Mouse (Mus musculus) v-Abl transformed pro-B cells (cell line): ENCODE results near the gene Ifna15.

Source experiments
- in situ Hi-C, 2 experiments: fragments of 400-800 bp; cut with MboI; formaldehyde crosslinking; loops; one replicate each; pipeline ENCODE4 v1.15.1; 2025; ENCODE audit not compliant: unreplicated experiment in 2 of 2

The Ifna15 gene

DNA sequence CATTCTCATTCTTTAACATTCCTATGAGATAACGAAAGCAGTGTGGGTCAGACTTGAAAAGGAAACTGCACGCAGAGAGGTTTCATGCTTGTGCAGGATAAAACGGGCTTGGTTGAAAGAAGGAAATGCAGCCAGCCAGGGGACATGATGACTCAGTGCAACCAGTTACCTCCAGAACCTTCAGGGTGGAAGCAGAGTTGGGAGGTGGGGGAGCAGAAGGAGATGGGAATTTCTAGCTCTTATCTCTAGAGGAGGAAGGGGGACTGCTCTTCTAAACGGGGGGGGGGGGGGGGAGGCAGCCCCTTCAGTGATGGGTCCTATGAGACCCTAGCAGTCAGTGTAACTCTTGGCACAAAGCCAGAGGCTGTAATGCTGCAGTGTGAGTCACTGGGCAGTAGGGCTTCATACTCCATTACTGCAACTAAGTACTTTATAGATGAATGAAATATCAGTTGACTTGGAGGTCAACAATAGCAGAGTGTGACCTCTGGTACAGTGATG lies 42.3 kb downstream of the Ifna15 start:
- in situ Hi-C loops, result no loop called here

DNA sequence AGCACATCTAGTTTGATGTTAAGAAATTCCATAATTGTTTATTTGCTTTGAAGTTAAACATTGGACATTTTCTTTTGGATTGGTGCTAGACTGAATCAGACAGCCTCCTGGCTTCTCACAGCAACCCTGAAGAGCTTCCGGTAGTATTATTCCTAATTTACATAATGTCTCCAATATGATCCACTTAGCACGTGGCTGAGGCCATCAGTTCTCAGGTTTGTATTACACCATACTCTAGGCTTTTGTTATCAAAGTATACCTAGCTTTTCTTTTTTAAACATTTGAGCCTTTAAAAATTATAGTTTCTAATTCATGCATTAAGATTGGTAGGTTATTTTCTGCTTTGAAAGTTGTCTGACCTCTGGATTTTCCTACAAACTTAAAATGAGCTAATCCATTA lies 42.8 kb downstream of the Ifna15 start:
- in situ Hi-C loops, result no loop called here

DNA sequence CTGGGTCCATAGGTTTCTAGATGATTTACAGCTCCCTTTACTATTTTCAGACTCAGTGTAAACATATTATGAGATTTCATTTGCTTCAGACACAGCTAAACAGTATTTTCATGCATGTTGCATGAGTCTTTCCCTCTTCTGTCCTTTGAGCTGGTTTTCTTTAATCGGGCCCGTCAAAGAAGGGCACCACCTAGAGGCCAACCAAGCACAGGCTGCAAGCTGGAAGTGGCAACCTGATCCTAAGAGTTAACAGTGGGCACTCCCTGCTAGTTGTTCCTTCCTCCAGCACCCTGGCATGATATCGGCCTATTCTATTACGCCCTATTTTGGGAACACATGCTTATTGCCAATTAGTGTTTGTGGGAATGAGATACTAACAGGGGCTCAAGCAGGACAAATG lies 43.6 kb downstream of the Ifna15 start:
- in situ Hi-C loops, result no loop called here

DNA sequence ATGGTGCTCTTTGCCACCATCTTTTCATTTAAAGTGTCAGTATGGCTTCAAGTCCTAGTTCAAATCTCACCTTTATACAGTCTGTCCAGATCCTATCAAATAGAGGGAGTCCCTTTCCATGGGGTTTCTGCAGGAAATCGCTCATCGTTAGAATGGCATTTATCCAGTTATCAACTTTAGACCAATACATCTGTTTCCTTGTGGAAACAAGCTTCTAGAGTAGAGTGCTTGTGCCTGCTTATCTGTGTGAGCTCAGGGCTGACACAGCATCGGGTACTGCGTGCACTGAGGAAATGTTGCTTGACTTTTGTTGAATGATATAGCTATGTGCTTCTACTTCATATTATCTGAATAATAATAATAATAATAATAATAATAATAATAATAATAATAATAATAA lies 44.3 kb downstream of the Ifna15 start:
- in situ Hi-C loops, result no loop called here
